Mouse (Mus musculus) urinary bladder, postnatal 14 days (tissue): ENCODE measurements around the gene Rad54l.

Experiments used
- DNase-seq: peaks from one replicate; pipeline ENCODE4 v3.0.0; 2021; ENCODE audit warnings: low spot score

Rad54l gene

DNA sequence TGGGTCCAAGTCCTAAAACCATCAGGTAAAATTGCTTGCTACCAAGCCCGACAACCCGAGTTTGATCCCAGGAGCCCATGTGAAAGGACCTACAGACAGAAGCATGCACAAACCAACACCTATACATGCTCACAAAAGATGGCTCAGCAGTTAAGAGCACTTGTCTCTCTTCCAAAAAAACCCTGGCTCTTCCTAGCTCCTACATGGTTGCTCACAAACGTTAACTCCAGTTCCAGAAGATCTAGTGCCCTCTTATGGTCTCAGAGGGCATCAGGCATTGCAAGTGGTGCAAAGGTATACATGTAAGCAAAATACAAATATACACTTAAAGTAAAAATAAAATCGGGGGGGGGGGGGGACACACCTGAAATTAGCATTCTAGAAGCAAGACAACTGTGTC, 50.3 kb downstream of the Rad54l start:
- DNase-seq, result no peak

- DNase-seq, result no peak
These were observed 53.4 kb downstream of the Rad54l start for GRCm38 (mm10) chr4:116070116-116070515.

- DNase-seq, result no peak
These were observed 59.6 kb downstream of the Rad54l start for GRCm38 (mm10) chr4:116063855-116064254.

GRCm38 (mm10) chr4:116059012-116059726, 64.3 kb downstream of the Rad54l start:
- DNase-seq, result no peak

- no peak for DNase-seq
These were observed 65.9 kb downstream of the Rad54l start for GRCm38 (mm10) chr4:116057559-116057958.

GRCm38 (mm10) chr4:116053399-116053961, 70.0 kb downstream of the Rad54l start, which contains the start of gene Nsun4:
TSS of gene Nsun4 (minus strand) at chr4:116053876.
- peak; percentile 91 for DNase-seq

DNA sequence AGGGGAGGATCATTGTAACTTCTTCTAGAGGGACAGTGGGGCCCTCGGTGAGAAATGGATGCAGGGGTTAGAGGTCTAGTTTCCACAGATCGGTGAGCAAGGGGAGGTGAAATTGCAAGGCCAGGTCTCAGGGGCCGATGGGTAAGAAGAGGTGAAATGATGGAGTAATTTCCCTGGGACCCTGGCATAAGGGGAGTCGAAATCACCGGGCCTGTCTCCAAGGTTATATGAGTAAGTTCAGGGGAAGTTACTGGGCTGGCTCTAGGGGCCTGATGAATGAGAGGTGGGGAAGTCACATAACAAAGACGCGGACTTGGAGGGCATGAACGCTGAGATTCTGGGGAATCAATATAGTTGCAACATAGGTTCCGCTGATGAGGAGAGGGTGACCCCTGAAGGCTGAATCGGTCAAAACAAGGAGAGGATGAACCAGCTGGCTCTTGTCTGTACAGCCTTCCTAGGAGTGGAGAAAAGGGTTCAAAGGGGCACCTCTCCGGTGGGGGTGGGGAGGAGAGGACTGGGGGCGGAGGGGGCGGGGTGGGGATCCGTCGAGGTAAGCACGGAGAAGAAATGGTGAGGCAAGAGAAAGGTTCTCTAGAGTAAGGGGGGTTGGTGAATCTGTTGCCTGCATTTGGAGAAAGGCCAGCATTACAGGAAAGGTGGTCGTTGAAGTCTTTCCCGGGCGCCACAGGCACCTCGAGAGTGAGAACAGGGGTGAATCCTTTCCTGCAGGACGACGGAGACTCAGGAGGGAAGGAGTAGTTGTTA, 70.8 kb downstream of the Rad54l start:
- peak; percentile 35 for DNase-seq

DNA sequence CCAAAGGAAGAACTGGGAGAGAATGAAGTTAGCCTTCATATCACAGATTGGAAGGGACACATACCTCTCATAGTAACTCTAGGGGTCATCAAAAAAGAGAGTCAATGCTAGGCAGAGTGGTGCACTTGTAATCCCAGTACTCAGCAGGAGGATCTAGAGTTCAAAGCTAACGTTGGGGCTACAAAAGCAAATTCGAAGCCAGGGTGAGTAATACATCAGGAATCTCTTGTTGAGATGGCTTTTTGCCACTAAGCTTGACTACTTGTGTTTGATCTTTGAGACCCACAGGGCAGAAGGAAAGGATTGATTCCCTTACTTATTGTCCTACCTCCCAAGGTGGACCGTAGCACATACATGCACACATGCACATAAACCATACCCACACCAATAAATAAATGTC, 74.3 kb downstream of the Rad54l start:
- no peak for DNase-seq

DNA sequence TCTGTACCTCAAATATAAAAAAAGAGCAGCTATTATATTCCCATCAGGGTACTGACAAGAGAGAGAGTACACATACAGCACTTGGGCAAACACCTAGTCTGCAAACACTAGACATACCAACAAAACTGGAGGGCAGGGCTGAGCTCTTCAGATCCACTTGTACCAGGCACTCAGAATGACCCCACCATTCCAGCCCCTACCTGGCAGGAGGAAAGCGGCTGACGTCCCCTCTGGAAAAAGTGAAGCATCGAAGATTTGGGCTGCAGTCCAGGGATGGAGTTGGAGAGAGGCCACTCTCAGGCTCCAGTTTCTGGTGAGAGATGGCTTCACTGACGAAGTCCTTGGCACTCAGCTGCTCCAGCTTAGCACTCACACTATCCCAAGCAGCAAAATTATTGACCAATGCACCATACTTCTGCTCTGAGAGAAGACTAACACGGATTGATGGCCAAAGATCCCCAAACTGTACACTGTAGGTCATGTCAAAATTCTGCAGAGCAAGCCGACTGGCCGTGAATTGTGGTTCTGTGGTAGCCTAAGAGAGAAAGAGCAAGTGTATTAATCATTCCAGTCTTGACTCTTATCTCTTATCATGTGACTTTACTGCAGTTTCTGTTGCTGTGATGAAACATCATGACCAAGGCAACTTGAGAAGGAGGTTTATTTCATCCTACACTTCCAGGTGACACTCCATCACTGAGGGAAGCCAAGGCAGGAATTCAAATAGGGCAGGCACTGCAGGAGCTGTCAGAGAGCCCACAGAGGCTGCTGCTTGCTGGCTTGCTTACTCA, 75.2 kb downstream of the Rad54l start:
- peak; percentile 4 for DNase-seq

- no peak for DNase-seq
These were observed 75.8 kb downstream of the Rad54l start for GRCm38 (mm10) chr4:116047681-116048080.

- DNase-seq, result no peak
These were observed 76.9 kb downstream of the Rad54l start for GRCm38 (mm10) chr4:116046604-116047003.
